Mouse (Mus musculus) thymus, postnatal 4 days (tissue): ENCODE measurements around the gene 4930467E23Rik.
"Not testable (repeated sequence)": the region's sequence is repeated elsewhere in the genome, so short reads cannot be mapped to it uniquely, and the experiment has no call there.

Experiments
- DNase-seq: peaks from one replicate; pipeline ENCODE4 v3.0.0; 2021

4930467E23Rik gene

DNA sequence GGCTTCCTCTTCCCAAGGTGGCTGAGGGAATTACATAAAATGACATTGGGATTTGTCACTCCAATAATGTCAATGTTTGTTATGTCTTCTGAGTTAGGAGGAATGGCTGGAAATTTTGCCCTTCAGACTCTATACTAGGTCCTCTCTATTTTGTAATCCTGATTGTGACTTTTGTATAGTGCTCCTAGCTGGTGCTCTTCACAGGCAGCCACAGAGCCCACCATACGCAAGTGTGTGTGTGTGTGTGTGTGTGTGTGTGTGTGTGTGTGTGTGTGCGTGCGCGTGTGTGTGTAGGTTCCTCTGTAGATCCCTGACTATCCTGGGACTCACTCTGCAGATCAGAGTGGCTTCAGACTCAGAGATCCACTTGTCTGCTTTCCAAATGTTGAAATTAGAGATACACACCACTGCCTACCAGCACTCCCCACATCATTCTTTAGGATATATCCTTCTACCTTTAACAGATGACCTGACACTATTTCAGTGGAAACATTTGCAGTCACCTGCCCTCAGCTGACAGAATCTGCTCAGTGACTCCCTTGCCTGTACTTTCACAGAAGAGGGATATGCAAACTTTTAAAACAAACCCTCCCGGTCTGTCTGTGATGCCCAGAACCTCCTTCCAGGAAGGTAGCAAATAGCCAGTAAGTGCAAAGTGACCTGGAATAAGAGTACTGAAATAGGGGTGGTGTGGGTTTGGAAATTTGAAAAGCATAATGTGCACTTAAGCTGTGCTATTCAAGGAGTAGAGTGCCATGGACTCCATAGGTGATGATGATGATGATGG is 52.1 kb downstream of the 4930467E23Rik start:
- not testable (repeated sequence) for DNase-seq

DNA sequence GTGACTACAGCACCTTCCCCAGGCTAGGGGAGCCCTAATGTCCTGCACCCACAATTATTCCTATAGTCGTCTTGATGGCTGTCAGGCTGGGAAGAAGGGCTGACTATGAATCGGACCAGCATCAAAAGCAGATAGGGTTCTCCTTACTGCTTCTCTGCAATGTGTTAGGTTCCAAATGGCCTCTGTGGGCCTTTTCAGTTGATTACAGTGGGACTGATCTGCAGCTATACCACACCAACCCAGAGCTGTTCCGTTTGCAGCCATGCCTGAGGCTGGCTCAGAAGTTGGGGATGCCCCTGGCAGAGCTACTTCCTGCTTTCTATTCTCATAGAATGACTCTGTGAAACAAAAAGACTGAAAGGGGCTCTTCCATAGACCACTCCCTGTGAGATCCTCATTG is 53.4 kb downstream of the 4930467E23Rik start:
- peak; percentile 13 for DNase-seq

DNA sequence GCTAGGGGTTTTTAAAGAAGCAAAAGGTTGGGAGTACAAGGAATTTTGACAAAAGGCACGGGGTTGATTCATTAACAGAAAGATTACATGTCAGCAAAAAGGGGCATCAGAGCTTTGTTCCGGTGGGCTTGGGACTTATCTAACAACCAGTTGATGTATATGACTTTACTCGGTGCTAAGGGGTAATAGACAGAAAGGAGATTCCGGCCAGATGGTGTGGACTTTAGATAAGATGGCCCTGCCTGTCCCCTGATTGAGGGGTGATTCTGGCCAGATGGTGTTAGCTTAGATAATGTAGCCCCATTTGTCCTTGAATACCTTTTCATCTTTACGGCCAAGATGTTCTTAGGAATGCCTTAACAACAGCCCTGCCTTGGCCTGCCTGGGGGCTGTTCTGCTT is 54.5 kb downstream of the 4930467E23Rik start:
- not testable (repeated sequence) for DNase-seq

DNA sequence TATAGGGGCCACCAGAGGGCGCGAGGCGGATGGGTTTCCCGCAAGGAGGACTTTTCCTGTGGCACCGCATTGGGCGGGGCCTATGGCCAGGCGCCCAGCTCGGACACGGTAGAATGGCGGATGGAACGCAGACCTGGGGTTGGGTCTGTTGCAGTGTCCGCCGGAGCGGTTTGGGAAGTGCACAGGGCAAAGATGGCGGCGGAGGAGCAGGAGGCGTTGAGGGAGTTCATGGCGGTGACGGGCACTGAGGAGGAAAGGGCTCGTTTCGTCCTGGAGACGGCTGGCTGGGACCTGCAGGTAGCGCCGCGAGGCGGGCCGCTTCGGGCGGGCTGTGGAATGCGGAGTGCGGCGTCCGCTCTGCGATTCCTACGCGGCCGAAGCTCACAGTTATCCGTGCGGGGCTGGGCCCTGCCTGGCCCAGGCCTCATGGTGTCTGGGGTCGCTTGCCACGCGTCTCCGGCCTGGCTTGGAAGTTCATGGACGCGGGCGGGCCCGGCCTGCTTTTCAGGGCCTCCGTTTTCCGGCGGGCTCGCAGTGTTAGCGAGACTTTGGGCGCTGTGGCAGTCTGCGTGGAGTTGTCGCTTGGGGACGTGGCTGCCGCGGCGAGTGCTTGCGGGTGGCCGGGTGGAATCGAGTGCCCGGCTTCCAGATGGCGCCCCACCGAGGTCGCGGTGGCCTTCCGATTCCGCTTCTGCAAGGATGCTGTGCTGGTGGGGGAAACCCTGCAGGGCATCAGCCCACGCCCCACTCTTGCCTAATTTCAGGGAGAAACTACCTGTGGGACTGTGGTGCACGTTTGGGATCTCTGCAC is 55.4 kb downstream of the 4930467E23Rik start:
- DNase-seq = peak; percentile 93

DNA sequence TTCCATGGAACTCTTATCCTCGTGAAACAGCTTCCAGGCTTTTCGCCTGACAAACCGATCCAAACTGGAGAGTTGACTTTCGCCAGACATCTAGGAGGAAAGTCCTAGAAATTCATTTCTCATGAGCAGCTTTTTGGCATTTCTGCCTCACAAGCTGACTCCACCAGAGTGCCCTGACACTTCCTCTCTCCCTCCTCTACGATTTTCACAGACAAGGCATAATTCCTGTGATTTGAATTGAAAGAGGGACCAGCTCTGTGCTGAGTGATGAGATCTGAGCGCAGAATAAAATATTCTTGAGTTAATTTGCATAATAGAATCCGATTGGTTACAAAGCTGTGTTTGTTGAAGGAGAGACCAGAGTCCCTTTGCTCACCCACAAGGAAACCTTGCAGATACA is 63.3 kb downstream of the 4930467E23Rik start:
- DNase-seq = not testable (repeated sequence)
